Mouse (Mus musculus) monocyte, adult 59 days (primary cell): ENCODE data around the gene Derl2. TPM values are rescaled to one million over a fixed set of nuclear protein-coding genes. Genes with fewer than 3 reads are reported as not detected.

Experiments
- total RNA-seq, 2 experiments: library from RNA; stranded (reverse); gene quantifications; one replicate each; pipeline ENCODE4 v1.2.4; 2023

Derl2 gene
- 10 to 100 TPM; 39.1 to 44.5 TPM for total RNA-seq

GRCm38 (mm10) chr11:71019201-71020068, at the start of gene Derl2, which contains the start of gene Mis12:
Gene Derl2 (minus strand): TSS chr11:71019841.
Gene Mis12 (plus strand): TSS chr11:71019611.

GRCm38 (mm10) chr11:71033163-71033761, 13.6 kb upstream of the Derl2 start, which contains the start of gene 6330403K07Rik:
Gene 6330403K07Rik (minus strand): TSS chr11:71033513.

GRCm38 (mm10) chr11:71004316-71004773, 15.3 kb downstream of the Derl2 start, which contains the start of gene Dhx33:
Gene Dhx33 (minus strand): TSS chr11:71004437.

GRCm38 (mm10) chr11:70982557-70983228, 36.9 kb downstream of the Derl2 start, which contains the start of gene C1qbp:
Gene C1qbp (minus strand): TSS chr11:70983026.

GRCm38 (mm10) chr11:70969821-70970559, 49.7 kb downstream of the Derl2 start, which contains the start of the genes Nup88 and Rpain:
Gene Nup88 (minus strand): TSS chr11:70969973.
Gene Rpain (plus strand): TSS chr11:70970213.

Other genes starting within 250 kb of the Derl2 start
- 1 to 10 TPM; 4.6 to 5.6 TPM for gene Scimp, start 207.3 kb downstream of the Derl2 start, total RNA-seq
- gene Rabep1, start 175.1 kb downstream of the Derl2 start, total RNA-seq: 10 to 100 TPM; 32.1 to 34.3 TPM
- 10 to 100 TPM; 56.3 to 65.5 TPM for gene Nup88, start 49.9 kb downstream of the Derl2 start, total RNA-seq
- gene Rpain, start 49.6 kb downstream of the Derl2 start, total RNA-seq: 10 to 100 TPM; 30.3 to 36.2 TPM
- gene C1qbp, start 36.8 kb downstream of the Derl2 start, total RNA-seq: 10 to 100 TPM; 55.7 to 60.5 TPM
- 10 to 100 TPM; 18.1 to 21.5 TPM for gene Dhx33, start 15.4 kb downstream of the Derl2 start, total RNA-seq
- 10 to 100 TPM; 13.0 to 18.3 TPM for gene Mis12, start 230 bp downstream of the Derl2 start, total RNA-seq
- gene 6330403K07Rik, start 13.7 kb upstream of the Derl2 start, total RNA-seq: not detected
- 10 to 100 TPM; 23.7 to 27.8 TPM for gene Nlrp1a, start 124.9 kb upstream of the Derl2 start, total RNA-seq
- 10 to 100 TPM; 18.9 to 21.8 TPM for gene Nlrp1b, start 210.9 kb upstream of the Derl2 start, total RNA-seq